Mouse (Mus musculus) hematopoietic multipotent progenitor cell, adult 10-12 weeks (in vitro differentiated cells): ENCODE data around the gene Vmn1r25. TPM values are rescaled to one million over a fixed set of nuclear protein-coding genes. Genes with fewer than 3 reads are reported as not detected.

Experiments
- polyA plus RNA-seq: library from polyadenylated mRNA; stranded (reverse); fragments of >175 nt; gene quantifications from 2 replicates; pipeline ENCODE4 v1.2.3, GENCODE M21; 2012; ENCODE audit warnings: low replicate concordance

Vmn1r25 gene
- polyA plus RNA-seq: not detected in 2 replicates

GRCm38 (mm10) chr6:57980710-57981109 lies at the start of gene Vmn1r25:
Vmn1r25 (minus strand) TSS chr6:57980810.

DNA sequence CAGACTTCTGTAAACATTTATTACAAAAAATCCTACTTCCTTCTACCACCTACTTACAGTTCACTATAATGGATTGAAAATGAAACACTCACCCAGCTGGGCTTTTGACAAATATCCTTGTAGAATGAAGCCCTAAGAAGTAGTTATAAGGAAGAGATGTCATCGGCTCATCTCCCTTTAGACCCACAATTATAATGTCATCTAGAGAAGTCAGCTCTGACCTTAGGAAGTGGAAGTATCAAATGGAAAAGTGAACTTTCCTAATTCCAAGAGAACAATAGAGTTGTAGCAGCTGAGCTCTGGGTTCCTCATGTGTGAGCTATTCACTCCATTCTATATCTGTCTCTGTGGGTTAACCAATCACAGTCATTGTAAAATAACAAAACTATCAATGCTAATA lies 34.4 kb upstream of the Vmn1r25 start, which contains the start of gene Vmn1r26:
Gene Vmn1r26, minus strand, starts transcription at position 101 of the 400 bp plus-strand sequence.

GRCm38 (mm10) chr6:57961403-57961802 lies 19.2 kb downstream of the Vmn1r25 start, which contains the start of gene Vmn1r24:
Vmn1r24 (minus strand) TSS chr6:57961503.

Other genes with a start within 250 kb of the Vmn1r25 start
- 12.0 and 15.4 TPM in 2 replicates for gene Vopp1, start 155.7 kb downstream of the Vmn1r25 start, polyA plus RNA-seq
- gene Vmn1r21, start 130.5 kb downstream of the Vmn1r25 start, polyA plus RNA-seq: not detected in 2 replicates
- gene Vmn1r22, start 72.8 kb downstream of the Vmn1r25 start, polyA plus RNA-seq: not detected in 2 replicates
- not detected in 2 replicates for gene Vmn1r23, start 54.0 kb downstream of the Vmn1r25 start, polyA plus RNA-seq
- gene Vmn1r24, start 19.3 kb downstream of the Vmn1r25 start, polyA plus RNA-seq: not detected in 2 replicates
- not detected in 2 replicates for gene Vmn1r26, start 34.3 kb upstream of the Vmn1r25 start, polyA plus RNA-seq
- not detected in 2 replicates for gene Vmn1r27, start 238.0 kb upstream of the Vmn1r25 start, polyA plus RNA-seq